Mouse (Mus musculus) urinary bladder, postnatal 25 days (tissue): ENCODE data around the gene Myo6.

Experiments
- DNase-seq: peaks from one replicate; pipeline ENCODE4 v3.0.0; 2022; ENCODE audit warnings: low spot score

The Myo6 gene

DNA sequence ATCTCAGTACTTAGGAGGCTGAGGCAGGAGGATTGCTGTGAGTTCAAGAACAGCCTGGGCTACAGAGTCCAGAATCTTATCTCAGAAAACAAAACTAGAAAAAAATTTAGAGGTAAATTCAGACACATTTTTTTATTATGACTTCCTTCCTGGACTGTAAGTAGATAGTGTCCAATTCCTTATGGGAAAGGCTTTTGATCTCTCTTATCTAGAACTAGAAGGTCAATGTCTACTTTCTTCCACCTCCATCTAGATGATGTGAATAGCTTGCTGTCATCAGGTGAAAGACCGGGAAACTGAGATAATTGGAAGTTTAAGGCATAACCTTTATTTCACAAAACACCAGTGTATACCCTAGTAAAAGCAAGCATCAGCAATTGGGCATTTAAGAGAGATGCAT lies 16.9 kb downstream of the Myo6 start:
- no peak for DNase-seq

DNA sequence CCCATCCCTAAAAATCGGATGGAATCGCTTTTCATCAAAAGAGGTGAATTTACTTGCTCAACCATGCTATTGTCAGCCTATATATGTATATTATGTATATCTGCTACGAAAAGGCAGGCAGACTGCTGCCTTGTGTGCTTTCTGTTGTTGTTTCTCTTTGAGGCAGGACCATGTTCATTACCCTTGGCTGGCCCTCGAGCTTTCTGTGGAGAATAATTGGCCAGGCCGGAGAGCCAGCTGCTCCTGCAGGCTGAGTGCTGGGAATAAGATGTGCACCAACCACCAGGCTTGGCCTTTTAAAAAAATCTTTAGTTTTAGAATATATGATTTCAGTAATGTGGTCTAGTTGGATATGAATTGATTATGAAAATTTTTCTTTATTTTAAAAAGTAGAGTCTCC lies 19.3 kb downstream of the Myo6 start:
- DNase-seq, result no peak

DNA sequence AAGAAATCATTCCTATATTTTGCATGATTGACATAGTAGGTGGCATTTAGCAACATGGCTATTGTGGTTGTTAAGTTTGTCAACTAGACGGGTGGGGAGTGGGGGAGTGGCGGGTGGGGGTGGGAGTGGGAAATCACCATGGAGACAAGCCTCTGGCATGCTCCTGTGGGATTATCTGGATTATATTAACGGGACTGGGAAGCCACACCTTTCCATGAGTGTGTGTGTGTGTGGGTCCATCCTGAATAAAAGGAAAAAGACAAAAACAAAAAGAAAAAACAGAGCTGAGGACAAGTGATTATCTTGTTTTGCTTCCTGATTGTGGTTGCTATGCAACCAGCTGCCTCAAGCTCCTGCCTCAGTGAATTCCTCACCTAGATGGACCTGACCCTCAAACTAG lies 20.9 kb downstream of the Myo6 start:
- no peak for DNase-seq

DNA sequence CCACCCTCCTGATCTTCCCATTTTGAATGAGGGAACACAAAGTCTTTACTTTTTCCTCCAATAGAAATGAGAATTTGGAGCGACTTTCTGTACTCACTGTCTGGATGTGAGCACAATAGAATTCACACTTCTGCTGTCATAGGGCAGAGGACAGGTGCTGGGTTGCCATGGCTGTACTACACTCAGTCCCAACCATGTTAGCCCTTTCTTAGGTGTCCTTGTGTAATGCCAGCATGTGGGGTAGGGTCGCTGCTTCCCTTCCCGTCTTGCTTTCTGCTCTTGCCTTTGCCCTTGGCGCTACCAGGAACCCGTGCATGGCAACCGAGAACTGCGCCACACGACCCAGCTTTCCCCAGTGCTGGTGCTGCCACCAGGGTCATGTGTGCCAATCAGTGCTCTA lies 21.9 kb downstream of the Myo6 start:
- DNase-seq, result no peak

DNA sequence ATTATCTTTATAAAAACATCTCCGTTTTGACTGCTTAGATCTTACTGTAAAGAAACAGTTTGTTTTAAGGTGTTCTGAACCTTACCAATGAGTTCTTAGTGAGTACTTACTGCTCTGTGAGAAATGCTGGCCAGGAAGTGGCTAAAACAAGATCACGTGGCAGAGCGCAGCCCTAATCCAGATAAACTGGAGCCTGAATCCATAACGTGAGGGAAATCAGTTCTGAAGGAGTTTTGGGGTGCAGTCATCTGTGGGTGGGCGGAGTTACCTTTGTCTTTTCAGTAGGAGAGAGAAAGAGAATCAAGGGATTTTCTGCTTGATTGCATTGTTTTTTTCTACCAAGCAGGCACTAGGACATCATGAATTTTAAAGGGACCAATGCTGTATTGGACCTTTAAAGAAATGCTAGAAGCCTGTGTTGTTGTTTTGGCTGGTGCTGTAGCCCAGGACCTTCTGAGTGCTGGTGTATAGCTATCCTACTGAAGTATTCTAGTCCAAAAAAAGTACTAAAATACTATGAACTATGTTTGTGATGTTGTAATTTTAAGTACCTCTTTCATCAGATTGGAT lies 23.6 kb downstream of the Myo6 start:
- no peak for DNase-seq

DNA sequence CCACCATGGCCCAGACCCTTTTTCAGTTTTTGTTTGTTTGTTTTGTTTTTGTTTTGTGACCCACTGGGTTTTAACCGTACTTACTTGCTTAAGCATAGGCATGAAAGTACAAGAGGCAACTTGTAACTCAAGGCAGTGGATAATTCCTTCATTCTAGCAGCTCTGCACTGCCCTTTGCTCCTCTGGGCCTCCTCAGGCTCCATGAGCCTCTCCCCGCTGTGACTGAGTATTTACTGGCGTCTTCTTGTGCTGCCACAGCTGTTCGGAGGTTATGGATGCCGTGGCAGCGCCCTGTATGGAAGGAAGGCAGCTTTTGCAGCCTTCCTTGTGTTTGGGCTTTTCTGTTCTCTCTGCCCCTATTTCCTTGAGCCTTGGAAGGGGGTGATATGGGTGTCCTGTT lies 26.4 kb downstream of the Myo6 start:
- DNase-seq, result no peak

DNA sequence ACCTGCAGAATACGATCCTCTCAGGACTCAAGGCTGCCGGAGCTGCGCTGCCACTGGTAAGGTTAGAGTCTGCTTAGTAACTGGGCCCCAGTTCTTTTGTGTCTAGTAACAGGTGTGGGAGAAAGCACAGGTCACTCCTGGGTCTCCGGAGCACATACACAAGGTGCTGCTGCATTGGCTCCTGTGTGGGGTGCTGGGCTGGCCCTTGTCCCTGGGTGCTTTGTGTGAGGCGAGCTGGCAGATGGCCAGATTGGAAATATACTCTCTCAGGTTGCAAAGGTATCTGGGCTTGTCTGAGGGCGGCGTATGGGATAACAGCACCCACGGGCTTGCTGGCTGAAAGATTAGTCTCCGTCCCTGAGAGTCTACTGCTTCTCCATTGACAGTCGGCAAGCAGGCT lies 27.5 kb downstream of the Myo6 start:
- DNase-seq, result no peak

DNA sequence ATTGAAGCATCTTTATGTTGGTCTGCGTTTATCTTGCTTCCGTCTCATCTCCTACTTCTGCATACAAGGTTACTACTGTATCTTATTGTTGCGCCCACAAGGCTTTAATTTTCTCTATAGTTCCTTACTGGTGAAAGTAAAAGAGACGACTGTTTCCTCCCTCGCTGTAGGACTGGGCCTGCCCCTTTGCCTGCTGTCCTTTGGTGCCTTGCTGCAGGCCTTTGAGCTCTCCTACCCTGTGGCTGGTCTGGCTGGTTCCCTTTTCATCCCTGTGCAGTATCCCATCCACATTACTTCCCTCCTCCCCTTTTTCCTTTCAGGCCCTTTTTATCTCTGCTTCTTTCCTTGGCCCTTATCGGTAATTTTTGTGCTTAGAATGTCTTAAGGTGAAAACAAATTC lies 29.6 kb downstream of the Myo6 start:
- DNase-seq, result no peak

DNA sequence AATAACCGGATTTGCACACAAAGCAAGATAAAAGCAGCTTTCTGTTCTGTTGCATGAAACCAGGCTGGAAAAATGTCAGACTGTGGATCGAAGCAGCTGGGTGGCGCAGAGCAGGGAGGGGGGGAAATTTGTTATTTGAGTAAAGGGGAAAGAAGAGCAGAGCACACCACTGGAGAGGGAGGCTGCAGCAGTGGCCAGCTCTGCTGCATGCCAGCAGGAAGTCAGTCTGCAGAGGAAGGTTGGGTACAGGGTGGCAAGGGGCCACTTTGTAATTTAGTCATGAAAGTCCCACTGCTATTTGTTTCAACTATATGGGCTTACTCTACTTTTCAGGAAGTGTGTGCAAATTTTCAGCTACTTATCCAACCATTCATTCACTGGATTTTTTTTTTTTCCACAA lies 31.3 kb downstream of the Myo6 start:
- DNase-seq, result no peak

DNA sequence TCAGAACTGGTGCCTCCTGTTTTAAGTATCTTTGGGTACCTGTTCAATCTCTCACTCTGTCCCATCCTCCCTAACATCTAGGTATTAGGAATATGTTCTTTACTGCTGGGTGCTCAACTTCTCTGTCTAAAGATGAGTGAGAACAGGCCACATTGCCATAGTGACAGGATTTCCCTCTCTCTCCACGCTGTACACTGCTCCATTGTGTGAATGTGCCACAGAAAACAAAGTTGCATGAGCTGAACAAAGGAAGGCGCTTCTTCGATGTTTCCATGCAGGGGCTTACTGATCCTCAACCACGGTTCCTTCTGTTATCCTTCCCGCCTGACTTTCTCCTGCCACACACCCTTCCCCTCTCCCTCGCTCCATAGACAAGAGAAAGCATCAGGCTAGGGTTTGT lies 32.4 kb downstream of the Myo6 start:
- DNase-seq, result no peak

DNA sequence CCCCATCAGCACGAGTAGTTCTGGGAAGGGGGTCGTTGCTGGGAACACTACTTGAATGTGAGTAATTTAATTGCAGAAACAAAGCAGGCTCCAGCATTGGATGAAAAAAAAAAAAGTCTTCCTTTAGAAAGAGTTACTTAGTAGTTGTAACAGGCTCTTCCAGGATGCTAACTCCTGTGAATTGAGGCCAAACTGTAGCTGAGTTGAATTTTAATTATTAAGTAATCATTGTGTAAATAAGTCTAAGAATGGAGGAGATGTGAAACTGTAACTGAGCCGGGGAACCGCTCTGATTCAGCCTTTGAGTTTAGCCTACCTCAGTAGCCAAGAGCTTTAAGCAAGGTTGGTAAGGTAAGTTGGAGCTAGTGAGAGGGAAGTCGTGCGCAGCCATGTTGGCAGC lies 36.0 kb downstream of the Myo6 start:
- DNase-seq, result no peak

DNA sequence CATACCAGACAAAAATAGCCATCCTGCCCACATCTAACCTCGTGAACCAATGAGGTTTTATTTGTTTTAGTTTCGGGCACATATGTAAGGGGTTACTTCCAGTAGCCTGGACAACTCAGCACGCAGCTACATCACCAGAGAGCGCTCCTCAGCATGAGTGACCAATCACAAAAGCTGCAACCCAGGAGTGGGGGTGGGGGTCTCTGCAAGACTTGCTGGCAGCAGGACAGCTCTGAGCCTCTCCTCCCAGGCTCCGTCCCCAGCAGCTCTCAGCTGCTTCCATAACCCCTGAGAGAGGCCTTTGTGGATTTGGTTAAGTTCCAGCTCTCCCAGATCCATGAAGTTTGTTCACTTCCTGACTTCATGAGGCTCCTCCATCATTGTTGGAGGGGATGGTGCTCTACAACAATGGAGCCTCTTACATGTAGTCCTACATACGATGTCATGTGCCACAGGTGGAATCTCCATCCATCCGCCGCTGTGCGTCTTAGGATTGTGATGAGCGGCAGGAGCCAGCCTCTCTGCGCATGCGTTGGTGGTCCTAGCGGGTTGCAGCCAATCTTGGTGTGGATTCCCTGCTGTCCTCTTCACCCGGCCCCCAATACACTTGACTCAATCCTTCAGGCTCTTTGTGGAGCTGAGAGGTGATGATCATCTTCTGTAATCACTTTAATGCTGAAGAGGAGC lies 37.7 kb downstream of the Myo6 start:
- DNase-seq, result no peak

DNA sequence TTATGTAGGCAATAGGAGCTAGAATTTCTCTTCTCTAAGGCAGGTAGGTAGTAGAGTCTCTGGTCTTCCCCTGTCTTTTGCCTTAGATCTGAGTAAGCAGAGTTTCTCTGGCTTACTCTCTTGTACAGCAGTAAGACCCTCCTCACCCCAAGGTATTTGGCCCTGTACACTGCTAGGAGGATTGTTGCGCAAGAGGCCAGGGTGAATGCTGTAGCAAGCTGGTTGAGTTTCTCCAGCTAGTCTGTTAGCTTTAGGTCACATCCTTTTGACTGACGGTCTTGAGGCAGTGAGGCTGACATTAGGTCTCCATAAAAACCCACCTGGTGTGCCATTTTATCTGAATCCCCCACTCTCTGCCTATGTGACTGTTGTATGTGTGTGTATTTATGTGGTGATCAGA lies 43.9 kb downstream of the Myo6 start:
- DNase-seq, result no peak

DNA sequence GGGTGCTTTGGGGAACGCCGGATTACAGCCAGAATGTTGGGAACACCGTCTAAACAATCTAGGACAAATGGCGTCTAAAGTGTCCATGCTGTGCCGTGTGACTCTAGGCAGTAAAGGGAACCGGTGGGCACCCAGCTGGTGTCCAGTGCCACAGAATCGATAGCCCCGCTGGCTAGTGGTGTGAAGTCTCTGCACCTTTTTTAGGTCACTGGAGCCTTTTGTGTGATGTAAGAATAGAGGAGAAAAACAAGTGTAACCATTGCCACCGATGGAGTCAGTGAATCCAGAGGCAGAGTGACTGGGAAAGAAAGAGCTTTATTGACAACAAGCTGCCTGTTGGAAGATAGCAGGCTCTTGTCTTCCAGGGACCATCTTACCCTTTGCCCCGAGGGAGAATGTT lies 44.6 kb downstream of the Myo6 start:
- DNase-seq, result no peak

DNA sequence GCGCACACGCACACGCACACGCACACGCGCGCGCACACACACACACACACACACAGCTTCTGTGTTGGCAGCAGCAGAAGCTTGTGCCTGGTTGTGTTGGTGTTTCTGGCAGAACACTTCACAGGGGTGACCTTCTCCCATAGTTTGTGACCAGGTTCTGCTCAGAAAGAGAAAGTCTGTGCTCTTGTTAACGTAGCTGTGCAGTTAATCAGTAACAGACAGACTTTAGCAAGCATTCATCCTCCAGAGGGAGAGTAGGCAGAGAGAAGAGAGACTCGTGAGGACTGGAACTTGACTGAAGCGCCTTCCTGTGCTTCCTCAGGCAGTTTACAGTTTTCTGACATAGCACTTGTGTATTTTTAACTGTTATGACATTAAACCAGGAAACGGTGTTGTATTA lies 45.3 kb downstream of the Myo6 start:
- no peak for DNase-seq

DNA sequence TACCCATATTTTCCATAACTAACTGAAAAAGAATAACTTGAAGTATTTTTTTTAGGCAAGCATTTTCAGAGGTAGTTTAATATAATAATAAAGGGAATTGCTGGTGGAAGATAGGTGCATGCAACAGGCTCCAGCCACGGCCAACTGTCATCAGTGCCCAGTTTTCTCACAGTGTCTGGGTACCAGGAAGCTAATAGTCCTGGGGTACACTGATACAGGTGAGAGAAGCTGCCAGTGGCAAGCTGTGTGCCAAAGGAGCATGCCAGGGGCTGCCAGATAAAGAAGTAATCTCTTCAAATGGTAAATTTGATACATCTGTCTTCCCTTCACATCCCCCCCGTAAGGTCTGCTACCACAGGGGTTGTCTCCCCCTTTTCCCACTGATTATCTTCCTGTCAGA lies 48.6 kb downstream of the Myo6 start:
- DNase-seq, result no peak

DNA sequence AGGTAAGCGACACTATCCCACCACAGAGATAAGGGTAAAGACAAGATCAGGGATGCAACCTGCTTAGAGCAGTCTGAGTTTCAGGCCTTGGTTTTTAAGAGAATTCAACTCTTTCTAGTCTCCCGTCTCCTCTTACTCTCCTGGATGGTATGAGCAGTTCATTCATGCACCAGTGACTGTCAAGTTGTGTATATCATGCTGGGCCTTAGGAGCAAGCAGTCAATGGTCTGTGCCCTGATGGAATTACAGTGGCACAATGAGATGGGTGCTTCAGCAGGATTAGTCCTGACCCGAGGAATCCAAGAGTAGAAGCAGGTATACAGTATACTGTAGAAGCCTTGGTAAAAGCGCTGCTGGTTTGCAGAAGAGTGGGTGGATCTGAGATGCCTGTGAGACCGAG lies 50.7 kb downstream of the Myo6 start:
- DNase-seq, result no peak

DNA sequence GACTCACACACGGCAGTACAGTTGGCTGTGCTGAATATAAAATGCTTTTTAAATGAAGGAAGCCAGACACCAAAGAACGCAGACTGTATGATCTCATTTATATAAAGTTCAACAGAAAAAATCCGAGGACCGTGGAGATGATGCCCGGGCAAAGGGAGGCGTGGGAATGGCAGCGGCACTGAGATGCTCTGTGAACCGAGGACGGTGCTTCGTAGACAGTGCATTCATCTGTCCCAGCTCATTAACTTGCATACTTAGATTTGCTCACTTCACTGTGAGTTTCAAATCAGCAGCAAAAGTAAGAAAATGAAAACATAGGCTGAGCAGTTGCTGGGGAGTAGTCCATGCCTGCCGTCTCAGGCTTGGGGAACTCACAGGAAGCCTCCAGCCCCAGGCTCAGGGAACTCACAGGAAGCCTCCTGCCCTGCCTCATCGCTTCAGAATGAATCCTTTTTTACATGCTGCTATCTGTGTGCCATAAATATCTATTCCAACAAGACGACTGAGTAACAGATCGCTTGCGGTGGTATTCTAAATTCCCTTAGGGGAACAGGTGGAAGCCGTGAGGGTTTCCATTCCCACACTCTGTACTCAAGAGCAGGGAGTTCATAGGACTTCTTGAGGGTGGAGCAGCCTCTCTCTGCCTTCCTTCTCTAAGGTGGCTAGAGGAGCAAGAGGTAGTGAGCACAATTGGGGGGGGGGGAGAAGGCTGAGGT lies 52.1 kb downstream of the Myo6 start:
- DNase-seq, result no peak

DNA sequence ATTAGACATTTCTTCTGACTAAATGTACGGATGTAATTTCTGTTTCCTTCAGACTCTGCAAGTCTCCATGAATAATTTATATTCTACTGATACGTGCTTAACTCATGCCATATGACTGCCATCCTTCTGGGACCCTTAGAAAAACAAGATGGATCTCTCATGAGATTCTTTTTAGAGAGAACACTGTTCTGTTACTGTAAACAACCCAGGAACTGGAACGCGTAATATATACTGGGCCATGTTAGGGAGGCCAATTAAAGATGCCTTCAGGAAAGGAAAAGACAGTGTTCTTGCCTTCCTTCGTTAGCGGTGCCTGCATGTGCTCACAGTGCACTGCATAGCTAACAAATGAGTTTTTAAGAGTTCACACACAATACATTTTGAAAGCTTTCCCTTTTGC lies 53.9 kb downstream of the Myo6 start:
- DNase-seq, result no peak

DNA sequence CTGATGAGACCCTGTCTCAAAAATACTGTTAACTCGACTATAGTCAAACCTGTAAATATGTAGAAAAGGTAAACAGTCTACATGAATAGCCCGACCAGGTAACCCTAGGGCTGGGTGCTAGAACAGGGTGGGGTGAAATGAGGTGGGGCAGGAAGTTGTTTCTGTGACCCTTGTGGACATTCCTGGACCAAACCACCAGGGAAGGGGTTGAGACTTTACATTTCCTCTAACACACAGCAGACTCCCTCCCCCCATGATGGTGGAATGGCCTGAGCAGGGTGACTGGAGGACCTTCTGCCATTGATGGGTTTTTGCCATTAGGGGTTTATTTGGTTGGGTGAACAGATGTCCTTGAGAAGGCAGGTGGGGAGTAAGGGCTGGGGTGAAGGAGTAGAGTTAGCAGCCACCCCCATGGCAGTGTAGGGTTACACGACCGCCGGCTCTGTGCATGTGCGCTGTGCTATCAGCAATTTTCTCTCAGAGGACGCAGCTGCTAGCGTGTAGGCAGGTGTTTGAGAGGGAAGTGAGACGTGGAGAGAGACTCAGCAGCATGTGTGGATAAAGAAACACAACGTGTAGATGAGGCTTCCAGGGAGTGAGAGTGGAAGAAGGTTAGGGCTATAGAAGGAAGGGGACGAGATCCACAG lies 59.3 kb downstream of the Myo6 start:
- DNase-seq, result no peak

DNA sequence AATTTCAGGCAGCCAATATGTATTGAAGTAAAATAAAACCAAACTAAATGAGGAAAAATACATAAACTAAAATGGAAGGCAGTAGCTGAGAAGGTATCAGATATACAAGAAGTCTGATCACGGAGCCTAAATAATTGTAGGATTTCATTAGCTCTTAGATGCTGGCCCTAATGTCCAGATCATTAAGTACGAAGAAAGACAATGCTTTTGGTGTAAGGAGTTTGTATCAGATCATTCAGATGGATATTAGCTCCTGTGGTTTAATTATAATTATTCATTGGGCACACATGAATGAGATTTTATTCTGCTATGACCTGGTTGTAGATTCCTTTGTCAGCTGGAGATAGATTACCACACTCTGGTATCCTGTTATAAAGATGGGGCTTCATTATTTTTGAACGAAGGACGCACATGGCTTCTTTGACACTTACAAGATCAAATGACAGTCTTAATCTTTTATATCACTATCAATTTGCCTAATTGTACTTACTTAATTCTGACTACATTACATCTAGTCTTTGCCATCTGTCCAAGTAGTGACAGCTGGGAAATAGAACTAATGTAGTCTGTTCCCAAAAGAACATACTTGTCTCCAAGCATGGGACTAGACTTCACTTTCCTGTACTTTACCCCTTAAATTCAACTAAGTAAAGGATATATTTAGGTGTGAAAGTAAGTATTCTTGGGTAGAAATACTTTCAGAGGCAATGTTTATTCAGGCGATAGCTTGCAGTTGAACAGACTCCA lies 61.9 kb downstream of the Myo6 start:
- no peak for DNase-seq

DNA sequence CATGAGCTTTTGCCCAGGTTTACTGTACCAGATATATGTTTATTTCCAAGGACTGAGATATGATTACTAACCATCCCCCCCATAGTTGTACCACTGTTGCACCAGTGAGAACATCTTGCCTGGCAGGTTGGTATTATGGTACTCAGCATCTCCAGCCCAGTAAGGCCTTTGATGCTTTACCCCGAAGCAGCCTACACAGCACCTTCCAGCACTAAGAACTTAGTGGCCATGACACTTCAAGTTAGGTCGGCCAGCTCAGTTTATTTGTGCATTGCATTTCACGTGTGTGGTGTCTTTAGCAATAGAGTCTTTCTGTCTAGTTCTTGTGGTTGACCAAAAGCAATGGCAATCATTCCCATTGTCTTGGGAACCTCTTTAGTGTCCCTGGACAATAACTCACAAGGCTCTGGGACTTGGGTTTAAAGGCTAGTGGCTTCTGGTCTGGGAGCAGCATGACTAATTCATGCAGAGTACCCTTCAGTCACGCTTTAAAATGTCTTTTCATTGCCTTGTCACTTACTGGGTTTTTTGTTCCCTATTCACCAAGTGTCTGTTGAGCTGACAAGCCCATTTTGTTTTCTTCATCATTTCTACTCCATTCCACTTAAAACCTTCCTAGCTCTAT lies 69.1 kb downstream of the Myo6 start:
- DNase-seq, result no peak
